Mouse (Mus musculus): ENCODE measurements around the gene Ptprg.

- no peak for TF ChIP-seq CTCF (IDR thresholded peaks at IDR 0.05; ENCODE audit: borderline replicate concordance, insufficient read depth, low read depth, low read length)
- no peak for TF ChIP-seq POLR2A (IDR thresholded peaks at IDR 0.05; ENCODE audit: borderline replicate concordance, insufficient read depth, low read length)
Measured at GRCm38 (mm10) chr14:11988975-11989374, 435.6 kb downstream of the Ptprg start.

Measured in cerebellum, adult 2 months (tissue).